Mouse (Mus musculus): ENCODE measurements around the gene Ckb. TPM values are rescaled to one million over a fixed set of nuclear protein-coding genes. Genes with fewer than 3 reads are reported as not detected.
"Not testable (repeated sequence)": the region's sequence is repeated elsewhere in the genome, so short reads cannot be mapped to it uniquely, and the experiment has no call there.

The Ckb gene
- total RNA-seq (2021): 1,000 to 10,000 TPM; 1,388 to 1,396 TPM
- long read RNA-seq, transcript Ckb-204 (2 exons, 2,839 nt): minor isoform, 17 of 1,327 reads
- long read RNA-seq, transcript Ckb-201 (8 exons, 1,472 nt): major isoform, 1,176 of 1,327 reads
- long read RNA-seq, partial matches to known transcripts: 94 of 1,327 reads
- long read RNA-seq, other reads (novel, unspliced or antisense): 40 of 1,327 reads

- DNase-seq (ENCODE audit: low spot score in 2 of 2): peak; percentile 89 to 95
Observed at GRCm38 (mm10) chr12:111672176-111672575, at the start of gene Ckb. TSS of gene Ckb (minus strand) at chr12:111672338.

GRCm38 (mm10) chr12:111720222-111720621, 48.1 kb upstream of the Ckb start:
- no peak for DNase-seq (ENCODE audit: low spot score in 2 of 2)

- DNase-seq (ENCODE audit: low spot score in 2 of 2): no peak
Observed at GRCm38 (mm10) chr12:111718656-111719055, 46.5 kb upstream of the Ckb start.

- DNase-seq (ENCODE audit: low spot score in 2 of 2): no peak
Observed at GRCm38 (mm10) chr12:111716505-111716904, 44.4 kb upstream of the Ckb start.

- not testable (repeated sequence) for DNase-seq (ENCODE audit: low spot score in 2 of 2)
Observed at GRCm38 (mm10) chr12:111713880-111714279, 41.7 kb upstream of the Ckb start.

- peak; percentile 89 to 95 for DNase-seq (ENCODE audit: low spot score in 2 of 2)
Observed at GRCm38 (mm10) chr12:111713004-111713651, 41.0 kb upstream of the Ckb start, which contains the start of the genes Bag5 and Apopt1. TSS of gene Bag5 (minus strand) at chr12:111713257. TSS of gene Apopt1 (plus strand) at chr12:111713261.

GRCm38 (mm10) chr12:111712476-111712875, 40.3 kb upstream of the Ckb start:
- no peak for DNase-seq (ENCODE audit: low spot score in 2 of 2)

GRCm38 (mm10) chr12:111710091-111710490, 38.0 kb upstream of the Ckb start:
- DNase-seq (ENCODE audit: low spot score in 2 of 2): no peak

GRCm38 (mm10) chr12:111708181-111708580, 36.0 kb upstream of the Ckb start:
- no peak for DNase-seq (ENCODE audit: low spot score in 2 of 2)

GRCm38 (mm10) chr12:111705186-111705973, 33.2 kb upstream of the Ckb start:
- no peak for DNase-seq (ENCODE audit: low spot score in 2 of 2)

- DNase-seq (ENCODE audit: low spot score in 2 of 2): no peak
Observed at GRCm38 (mm10) chr12:111704609-111705008, 32.5 kb upstream of the Ckb start.

- no peak for DNase-seq (ENCODE audit: low spot score in 2 of 2)
Observed at GRCm38 (mm10) chr12:111703301-111703700, 31.2 kb upstream of the Ckb start.

- DNase-seq (ENCODE audit: low spot score in 2 of 2): no peak
Observed at GRCm38 (mm10) chr12:111700920-111701458, 28.9 kb upstream of the Ckb start.

- no peak for DNase-seq (ENCODE audit: low spot score in 2 of 2)
Observed at GRCm38 (mm10) chr12:111699542-111699941, 27.4 kb upstream of the Ckb start.

GRCm38 (mm10) chr12:111698346-111698913, 26.3 kb upstream of the Ckb start:
- DNase-seq (ENCODE audit: low spot score in 2 of 2): no peak

GRCm38 (mm10) chr12:111697708-111698107, 25.6 kb upstream of the Ckb start:
- no peak for DNase-seq (ENCODE audit: low spot score in 2 of 2)

- peak in 1 of 2 experiments; percentile 82 for DNase-seq (ENCODE audit: low spot score in 2 of 2)
Observed at GRCm38 (mm10) chr12:111696239-111696638, 24.1 kb upstream of the Ckb start.

- DNase-seq (ENCODE audit: low spot score in 2 of 2): peak in 1 of 2 experiments; percentile 72
Observed at GRCm38 (mm10) chr12:111694880-111695804, 23.0 kb upstream of the Ckb start.

- DNase-seq (ENCODE audit: low spot score in 2 of 2): no peak
Observed at GRCm38 (mm10) chr12:111694271-111694781, 22.2 kb upstream of the Ckb start.

All from layer of hippocampus, adult 18-20 months (tissue).